Mouse (Mus musculus) heart, adult 2 months (tissue): ENCODE data around the gene Trak1. TPM values are rescaled to one million over a fixed set of nuclear protein-coding genes. Genes with fewer than 3 reads are reported as not detected.
A peak's percentile ranks its signal among the peaks of the same experiment; 100 is the strongest.

ENCODE experiments used
- DNase-seq, 2 experiments: peaks; one replicate each; pipeline ENCODE4 v3.0.0; 2021
- H3K27ac ChIP-seq: fragments of 200-600 bp; 2 replicates; pipeline ENCODE4 v1.8.1; 2022
- H3K27me3 ChIP-seq: fragments of 200-500 bp; 2 replicates; pipeline ENCODE4 v1.6.1; 2012; ENCODE audit warnings: mild to moderate bottlenecking, low read length, inconsistent platforms, mixed read lengths; ENCODE audit not compliant: control insufficient read depth, insufficient read depth
- H3K36me3 ChIP-seq: fragments of 200-500 bp; 2 replicates; pipeline ENCODE4 v1.6.1; 2012; ENCODE audit warnings: low read length, inconsistent platforms; ENCODE audit not compliant: control insufficient read depth, insufficient read depth
- H3K4me1 ChIP-seq: fragments of 200-500 bp; 2 replicates; pipeline ENCODE4 v1.6.1; 2011; ENCODE audit warnings: low read length; ENCODE audit not compliant: control insufficient read depth, insufficient read depth
- H3K4me3 ChIP-seq: fragments of 200-600 bp; 2 replicates; pipeline ENCODE4 v1.8.1; 2022
- H3K79me2 ChIP-seq: fragments of 200-500 bp; replicated peaks from 2 replicates; pipeline ENCODE4 v1.6.1; 2012; ENCODE audit warnings: mild to moderate bottlenecking, inconsistent platforms, low read length, moderate library complexity, mixed read lengths; ENCODE audit not compliant: control insufficient read depth, insufficient read depth
- H3K9ac ChIP-seq: fragments of 200-500 bp; 2 replicates; pipeline ENCODE4 v1.6.1; 2012; ENCODE audit warnings: low read depth, mild to moderate bottlenecking, control low read depth, inconsistent platforms, low read length, mixed read lengths
- CTCF ChIP-seq: fragments of 200-600 bp; IDR thresholded peaks from 2 replicates; pipeline ENCODE4 v1.8.1; 2022; ENCODE audit warnings: antibody characterized with exemption, mild to moderate bottlenecking, moderate library complexity
- EP300 ChIP-seq: fragments of 200-500 bp; IDR thresholded peaks from 2 replicates; pipeline ENCODE4 v1.6.1; 2011; ENCODE audit warnings: low read depth, low read length, control low read depth; ENCODE audit not compliant: insufficient read depth
- POLR2A ChIP-seq: fragments of 200-500 bp; IDR thresholded peaks from 2 replicates; pipeline ENCODE4 v1.6.1; 2011; ENCODE audit warnings: mild to moderate bottlenecking, low read depth, low read length, control low read depth; ENCODE audit not compliant: insufficient read depth
- WGBS: fragments of 180-500 bp; shearing (Covaris S2); methylation state at CpG from one replicate; pipeline ENCODE4 v1.1.7; 2018; 5-methylcytosine and 5-hydroxymethylcytosine counted together
- intact Hi-C: fragments of 180-260 bp; cut with DNase I; formaldehyde crosslinking; loops from one replicate; pipeline ENCODE4 v1.15.1; 2025
- polyA plus RNA-seq: library from polyadenylated mRNA; depleted of rRNA; stranded (reverse); fragments of >200 nt; gene quantifications from 2 replicates; pipeline ENCODE4 v1.2.3, GENCODE M21; 2012
- total RNA-seq, 2 experiments: library from RNA; stranded (reverse); gene quantifications; 2 replicates each; pipeline ENCODE4 v1.2.3; 2021

The Trak1 gene
- total and polyA plus RNA-seq, 3 experiments = 170 to 302 (median 276) TPM

DNA sequence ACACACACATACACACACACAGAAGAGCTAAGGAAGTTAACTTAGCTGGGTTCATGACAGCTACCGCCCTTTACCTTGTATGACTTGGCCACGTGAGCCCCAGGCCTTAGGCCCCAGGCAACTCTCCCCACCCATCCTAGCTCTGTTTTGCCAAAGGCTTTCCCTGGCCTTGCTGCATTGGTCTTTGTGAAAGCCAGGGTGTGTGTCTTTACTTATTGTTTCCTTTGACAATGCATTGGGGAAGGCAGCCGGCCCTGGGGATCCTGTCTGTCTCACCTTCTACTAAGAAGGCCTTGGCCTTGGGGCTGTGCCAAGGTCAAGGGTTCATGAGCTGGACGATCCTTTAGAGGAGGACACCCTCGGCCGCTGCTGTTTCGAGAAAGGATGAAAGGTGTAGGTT lies 38.3 kb downstream of the Trak1 start:
- Histone ChIP-seq H3K27me3 (no peaks in the 10 kb centered on the region), H3K4me3 (no peak overlapping the region), H3K4me1 (peaks cover 56% of the 10 kb centered on the region), H3K79me2 (peaks cover 9% of the 10 kb centered on the region), H3K9ac (no peak overlapping the region), H3K27ac (peak overlapping the region; percentile 81), H3K36me3 (peaks cover 13% of the 10 kb centered on the region)
- intact Hi-C loops = no loop called here
- no peak for TF ChIP-seq CTCF
- TF ChIP-seq POLR2A = no peak
- peak; percentile 57; the same call in 1 of the 2 replicates for TF ChIP-seq EP300
- DNase-seq = peak; percentile 69 to 76
- 18% methylated on average over 7 of the region's 7 CpGs for WGBS

DNA sequence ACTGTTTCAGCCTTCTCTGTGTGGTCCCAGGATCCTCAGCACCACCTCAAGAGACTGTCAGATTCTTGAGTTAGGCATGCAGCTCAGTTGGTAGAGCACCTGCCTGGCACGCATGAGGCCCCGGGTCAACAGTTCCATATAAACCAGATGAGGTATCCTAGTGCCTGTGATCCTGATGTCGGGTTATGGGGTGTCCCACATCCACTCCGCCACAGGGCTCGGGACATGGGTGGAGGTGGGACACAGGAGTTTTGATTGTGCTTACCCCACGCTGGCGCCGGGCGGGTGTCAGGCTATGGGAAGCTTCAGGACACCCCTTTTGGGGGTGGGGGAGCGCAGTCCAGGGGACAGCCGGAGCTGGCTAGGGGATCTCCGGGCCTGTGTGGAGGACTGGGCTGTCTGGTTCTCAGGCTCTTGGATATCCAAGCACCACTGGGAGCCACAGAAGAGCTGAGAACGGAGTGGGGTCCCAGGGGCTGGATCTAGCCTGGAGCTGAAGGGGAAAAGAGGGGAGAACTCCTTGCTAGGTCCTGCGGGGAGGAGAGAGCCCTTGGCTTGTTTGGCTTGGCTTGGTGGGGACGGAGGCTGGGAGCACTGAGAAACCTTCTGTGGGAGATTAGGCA lies 39.1 kb downstream of the Trak1 start:
- Histone ChIP-seq H3K36me3 (peaks cover 11% of the 10 kb centered on the region), H3K9ac (peak overlapping the region; percentile 23; the same call in 1 of the 2 replicates), H3K4me1 (peaks cover 53% of the 10 kb centered on the region), H3K79me2 (peaks cover 9% of the 10 kb centered on the region), H3K27me3 (no peaks in the 10 kb centered on the region), H3K27ac (peak overlapping the region; percentile 81), H3K4me3 (no peak overlapping the region)
- WGBS = 84% methylated on average over 15 of the region's 15 CpGs
- intact Hi-C loops = no loop called here
- no peak for TF ChIP-seq EP300
- peak in 1 of 2 experiments; percentile 37 for DNase-seq

GRCm38 (mm10) chr9:121337216-121337937 lies 40.1 kb downstream of the Trak1 start:
- intact Hi-C loops = no loop called here
- peak; percentile 45 to 73 for DNase-seq
- peak overlapping the region; percentile 3; the same call in 1 of the 2 replicates for H3K9ac ChIP-seq
- 34% methylated on average over 9 of the region's 9 CpGs for WGBS
- H3K4me3 ChIP-seq = no peak overlapping the region
- H3K27me3 ChIP-seq = no peaks in the 10 kb centered on the region
- peaks cover 9% of the 10 kb centered on the region for H3K79me2 ChIP-seq
- H3K27ac ChIP-seq = peak overlapping the region; percentile 81
- H3K4me1 ChIP-seq = peaks cover 46% of the 10 kb centered on the region
- TF ChIP-seq EP300 (peak; percentile 83), CTCF (no peak), POLR2A (peak; percentile 34; the same call in 1 of the 2 replicates)
- peaks cover 11% of the 10 kb centered on the region for H3K36me3 ChIP-seq

GRCm38 (mm10) chr9:121337938-121338289 lies 40.6 kb downstream of the Trak1 start:
- peak overlapping the region; percentile 81 for H3K27ac ChIP-seq
- H3K27me3 ChIP-seq = no peaks in the 10 kb centered on the region
- H3K9ac ChIP-seq = peak overlapping the region; percentile 36
- peaks cover 9% of the 10 kb centered on the region for H3K79me2 ChIP-seq
- H3K4me1 ChIP-seq = peaks cover 49% of the 10 kb centered on the region
- H3K4me3 ChIP-seq = no peak overlapping the region
- TF ChIP-seq EP300 = no peak
- no peak for TF ChIP-seq CTCF
- TF ChIP-seq POLR2A = no peak
- DNase-seq = no peak
- WGBS = 48% methylated on average over 3 of the region's 3 CpGs
- intact Hi-C loops = no loop called here
- peaks cover 7% of the 10 kb centered on the region for H3K36me3 ChIP-seq

GRCm38 (mm10) chr9:121341832-121342231 lies 44.5 kb downstream of the Trak1 start:
- peaks cover 2% of the 10 kb centered on the region for H3K36me3 ChIP-seq
- H3K4me1 ChIP-seq = peaks cover 47% of the 10 kb centered on the region
- peak in 1 of 2 experiments; percentile 57 for DNase-seq
- peak overlapping the region; percentile 81 for H3K27ac ChIP-seq
- no peak overlapping the region for H3K9ac ChIP-seq
- no peak overlapping the region for H3K4me3 ChIP-seq
- H3K27me3 ChIP-seq = no peaks in the 10 kb centered on the region
- H3K79me2 ChIP-seq = peaks cover 7% of the 10 kb centered on the region
- WGBS = 51% methylated on average over 7 of the region's 7 CpGs
- intact Hi-C loops = no loop called here
- TF ChIP-seq CTCF (no peak), EP300 (no peak), POLR2A (no peak)
